Mouse (Mus musculus) stomach, postnatal 0 days (tissue): ENCODE measurements at regions not wholly inside any gene's neighbourhood (a gene's known extent, or its start where the extent isn't known, plus 50 kb on each side); places are given as distances from the start of the nearest gene placed in this dataset.
"Not testable (repeated sequence)": the region's sequence is repeated elsewhere in the genome, so short reads cannot be mapped to it uniquely, and the experiment has no call there.

Experiments
- ATAC-seq: fragments of 200-750 bp; cut with Nextera tagmentation; 2 replicates; pipeline ENCODE4 v1.8.0; 2017; ENCODE audit not compliant: low FRiP score, low TSS enrichment
- DNase-seq: peaks from one replicate; pipeline ENCODE4 v3.0.0-alpha.2; 2016; ENCODE audit warnings: low spot score
- H3K27ac ChIP-seq: fragments of 300-500 bp; sonication (generic); replicated peaks from 2 replicates; pipeline ENCODE4 v1.5.1; 2014; ENCODE audit warnings: mild to moderate bottlenecking, control low read depth
- H3K27me3 ChIP-seq: fragments of 300-500 bp; sonication (generic); 2 replicates; pipeline ENCODE4 v1.6.1; 2014; ENCODE audit warnings: low read length; ENCODE audit not compliant: control insufficient read depth, insufficient read depth
- H3K36me3 ChIP-seq: fragments of 300-500 bp; sonication (generic); 2 replicates; pipeline ENCODE4 v1.6.1; 2014; ENCODE audit warnings: low read length, mixed read lengths; ENCODE audit not compliant: control insufficient read depth, insufficient read depth
- H3K4me1 ChIP-seq: fragments of 300-500 bp; sonication (generic); replicated peaks from 2 replicates; pipeline ENCODE4 v1.6.1; 2014; ENCODE audit warnings: antibody characterized with exemption; ENCODE audit not compliant: control insufficient read depth, insufficient read depth
- H3K4me2 ChIP-seq: fragments of 300-500 bp; sonication (generic); replicated peaks from 2 replicates; pipeline ENCODE4 v1.6.1; 2014; ENCODE audit warnings: low read depth, mild to moderate bottlenecking, control low read depth, moderate library complexity
- H3K4me3 ChIP-seq: fragments of 300-500 bp; sonication (generic); 2 replicates; pipeline ENCODE4 v1.5.1; 2014; ENCODE audit warnings: low read depth, low read length, control low read depth
- H3K9ac ChIP-seq: fragments of 300-500 bp; sonication (generic); 2 replicates; pipeline ENCODE4 v1.6.1; 2014; ENCODE audit warnings: mild to moderate bottlenecking, low read length, control low read depth, mixed read lengths
- H3K9me3 ChIP-seq: fragments of 300-500 bp; sonication (generic); 2 replicates; pipeline ENCODE4 v1.6.1; 2016; ENCODE audit warnings: low read length; ENCODE audit not compliant: control insufficient read depth
- CTCF ChIP-seq: IDR thresholded peaks from 2 replicates; pipeline ENCODE4 v1.5.1; 2016; ENCODE audit warnings: antibody characterized with exemption, low read depth, mild to moderate bottlenecking, moderate library complexity
- EP300 ChIP-seq: optimal IDR thresholded peaks from 2 replicates; pipeline ENCODE3; 2016; ENCODE audit warnings: antibody characterized with exemption
- WGBS: fragments of 180-500 bp; shearing (Covaris S2); extraction: QIAGEN DNeasy Blood & Tissue Kit; methylation state at CpG from one replicate; pipeline ENCODE4 v1.1.7; 2014; 5-methylcytosine and 5-hydroxymethylcytosine counted together

DNA sequence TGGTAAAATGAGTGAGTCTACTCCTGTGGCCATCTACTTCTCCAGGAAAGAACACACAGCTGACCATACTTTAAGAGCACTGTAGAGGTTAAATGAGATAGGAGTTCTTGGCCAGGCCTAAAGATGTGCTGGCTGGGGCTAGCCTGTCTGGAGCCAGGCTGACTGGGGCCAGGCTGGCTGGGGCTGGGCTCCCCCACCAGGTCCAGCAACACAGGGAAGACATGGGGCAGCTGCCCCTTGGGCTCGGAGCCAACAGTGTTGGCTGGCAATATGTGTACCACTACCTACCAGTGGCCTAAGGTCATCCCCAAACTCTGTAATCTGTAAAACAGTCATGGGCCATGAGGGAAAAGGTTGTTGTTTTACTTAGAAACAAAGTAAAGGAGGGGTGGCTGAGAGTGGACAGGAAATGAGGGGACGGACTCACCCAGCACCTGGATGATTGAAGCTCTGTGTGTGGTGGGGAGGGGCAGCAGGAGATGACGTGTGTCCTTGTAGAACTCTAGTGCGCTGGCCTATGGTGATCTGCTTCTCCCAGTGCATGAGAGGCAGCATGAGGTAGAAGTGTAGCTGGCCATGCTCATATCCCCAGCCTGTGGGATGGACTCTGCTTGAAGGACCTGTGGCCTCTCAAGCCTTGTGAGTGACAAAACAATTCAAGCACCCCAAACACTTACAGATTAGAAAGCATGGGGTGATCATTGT lies 67.0 kb downstream of the Foxa2 start:
- H3K9me3 ChIP-seq: no peaks in the 10 kb centered on the region
- TF ChIP-seq CTCF (no peak), EP300 (no peak)

GRCm38 (mm10) chr2:147979001-147979400 lies 67.8 kb downstream of the Foxa2 start:
- WGBS: 72% methylated on average over 1 of the region's 1 CpGs
- ATAC-seq: no peak
- DNase-seq: no peak
- no peaks in the 10 kb centered on the region for H3K9me3 ChIP-seq
- H3K4me3 ChIP-seq: no peak overlapping the region
- H3K4me2 ChIP-seq: no peak overlapping the region
- H3K27me3 ChIP-seq: no peaks in the 10 kb centered on the region
- no peak overlapping the region for H3K27ac ChIP-seq
- no peak overlapping the region for H3K9ac ChIP-seq
- TF ChIP-seq EP300: no peak
- no peak for TF ChIP-seq CTCF
- H3K36me3 ChIP-seq: no peaks in the 10 kb centered on the region
- no peaks in the 10 kb centered on the region for H3K4me1 ChIP-seq

More for the DNA sequence above, 67.0 kb downstream of the Foxa2 start:
- H3K36me3 ChIP-seq: no peaks in the 10 kb centered on the region
- ATAC-seq (no peak), DNase-seq (no peak)
- H3K9ac ChIP-seq: no peak overlapping the region
- H3K27ac ChIP-seq: no peak overlapping the region
- H3K4me1 ChIP-seq: no peaks in the 10 kb centered on the region
- H3K27me3 ChIP-seq: no peaks in the 10 kb centered on the region
- no peak overlapping the region for H3K4me2 ChIP-seq
- 65% methylated on average over 4 of the region's 4 CpGs for WGBS
- H3K4me3 ChIP-seq: no peak overlapping the region

GRCm38 (mm10) chr2:147974776-147975175 lies 72.0 kb downstream of the Foxa2 start:
- DNase-seq: no peak
- Histone ChIP-seq H3K27ac (no peak overlapping the region), H3K9ac (no peak overlapping the region), H3K4me2 (no peak overlapping the region), H3K4me1 (no peaks in the 10 kb centered on the region), H3K36me3 (no peaks in the 10 kb centered on the region), H3K4me3 (no peak overlapping the region), H3K27me3 (no peaks in the 10 kb centered on the region), H3K9me3 (no peaks in the 10 kb centered on the region)
- no peak for ATAC-seq
- WGBS: 50% methylated on average over 2 of the region's 2 CpGs
- TF ChIP-seq CTCF: no peak
- no peak for TF ChIP-seq EP300

DNA sequence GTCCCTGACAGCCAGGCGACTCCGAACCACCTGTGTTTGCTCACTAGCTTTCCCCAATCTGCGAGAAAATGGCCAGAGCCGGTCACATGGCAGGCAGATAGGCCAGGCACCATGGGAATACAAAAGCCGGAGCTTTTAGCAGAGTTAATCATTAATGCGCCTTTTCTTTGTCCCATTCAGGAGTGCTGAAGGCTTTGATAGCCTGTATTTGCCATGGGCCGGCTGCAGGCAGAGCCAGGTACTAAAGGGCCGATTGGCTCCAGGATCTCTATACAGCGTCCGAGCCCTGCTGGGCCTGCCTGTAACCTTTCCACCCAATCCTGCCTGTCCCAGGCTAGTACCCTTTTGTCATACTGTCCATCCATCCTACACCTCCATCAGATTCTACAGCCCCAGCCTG lies 78.1 kb downstream of the Foxa2 start:
- no peak for TF ChIP-seq EP300
- 0 out of 2 replicates have a peak, but pooled peaks have one; percentile 6 for TF ChIP-seq CTCF
- Histone ChIP-seq H3K9me3 (no peaks in the 10 kb centered on the region), H3K27ac (peak overlapping the region; percentile 85), H3K9ac (no peak overlapping the region), H3K4me1 (no peaks in the 10 kb centered on the region), H3K36me3 (no peaks in the 10 kb centered on the region), H3K27me3 (no peaks in the 10 kb centered on the region), H3K4me2 (no peak overlapping the region), H3K4me3 (no peak overlapping the region)
- DNase-seq (peak; percentile 92), ATAC-seq (peak; percentile 98)
- WGBS: 38% methylated on average over 10 of the region's 10 CpGs

- ATAC-seq: no peak
- Histone ChIP-seq H3K4me1 (no peaks in the 10 kb centered on the region), H3K27me3 (no peaks in the 10 kb centered on the region), H3K4me2 (no peak overlapping the region), H3K4me3 (no peak overlapping the region), H3K9ac (no peak overlapping the region), H3K27ac (peak overlapping the region; percentile 85), H3K9me3 (no peaks in the 10 kb centered on the region), H3K36me3 (no peaks in the 10 kb centered on the region)
- WGBS: 46% methylated on average over 9 of the region's 9 CpGs
- TF ChIP-seq CTCF: no peak
- TF ChIP-seq EP300: no peak
- no peak for DNase-seq
Observed at GRCm38 (mm10) chr2:147967829-147968529, 78.8 kb downstream of the Foxa2 start.

DNA sequence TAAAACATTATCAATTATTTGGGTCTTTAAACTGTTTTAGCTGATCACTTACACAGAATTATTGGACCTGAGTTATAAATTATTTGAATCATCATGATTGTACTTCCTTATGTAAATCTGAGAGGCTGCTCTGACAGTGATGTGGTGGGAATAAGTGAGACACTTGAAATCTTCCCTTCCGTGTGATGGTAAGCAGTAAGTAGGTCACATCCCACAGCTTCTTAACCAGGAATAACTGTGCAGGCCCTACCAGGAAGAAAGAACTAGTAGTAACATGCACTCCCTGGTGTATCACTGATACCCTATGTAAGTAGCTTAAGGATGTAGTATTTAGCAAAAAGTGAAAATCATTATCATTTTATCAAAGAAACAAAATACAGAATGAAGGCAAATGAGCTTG lies 83.5 kb downstream of the Foxa2 start:
- ATAC-seq, H3K27ac ChIP-seq: not testable (repeated sequence)
- 78% methylated on average over 1 of the region's 1 CpGs for WGBS

More for the DNA sequence above, 83.5 kb downstream of the Foxa2 start:
- H3K4me3 ChIP-seq, H3K9ac ChIP-seq, H3K27me3 ChIP-seq, H3K36me3 ChIP-seq, DNase-seq, H3K9me3 ChIP-seq, H3K4me2 ChIP-seq, H3K4me1 ChIP-seq: not testable (repeated sequence)
